Mouse (Mus musculus): ENCODE measurements at regions not wholly inside any gene's neighbourhood (a gene's known extent, or its start where the extent isn't known, plus 50 kb on each side); places are given as distances from the start of the nearest gene placed in this dataset.

GRCm38 (mm10) chr9:94386190-94386589, 151.7 kb downstream of the 1190002N15Rik start:
- in situ Hi-C loops (cut with MboI, MseI), result no loop called here

DNA sequence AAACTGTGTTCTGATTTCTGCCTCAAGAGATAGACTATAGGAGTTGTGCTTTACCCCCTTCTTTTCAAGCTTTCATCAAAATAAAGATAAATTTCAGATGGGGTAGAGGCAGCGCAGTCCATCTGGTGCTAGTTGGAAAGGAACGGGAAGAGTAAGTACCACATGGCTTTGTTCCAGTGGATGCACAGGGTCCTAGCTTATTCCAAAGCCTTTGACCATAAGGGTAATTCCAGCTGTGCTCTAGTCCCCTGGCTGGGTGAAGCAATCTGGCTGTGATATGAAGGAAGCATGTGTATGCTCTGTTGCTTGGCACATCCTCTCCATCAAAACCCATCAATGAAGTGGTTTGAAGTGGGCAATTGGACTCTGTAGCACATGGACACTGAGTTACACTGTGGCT, 155.6 kb downstream of the 1190002N15Rik start:
- in situ Hi-C loops (cut with MboI, MseI), result no loop called here

DNA sequence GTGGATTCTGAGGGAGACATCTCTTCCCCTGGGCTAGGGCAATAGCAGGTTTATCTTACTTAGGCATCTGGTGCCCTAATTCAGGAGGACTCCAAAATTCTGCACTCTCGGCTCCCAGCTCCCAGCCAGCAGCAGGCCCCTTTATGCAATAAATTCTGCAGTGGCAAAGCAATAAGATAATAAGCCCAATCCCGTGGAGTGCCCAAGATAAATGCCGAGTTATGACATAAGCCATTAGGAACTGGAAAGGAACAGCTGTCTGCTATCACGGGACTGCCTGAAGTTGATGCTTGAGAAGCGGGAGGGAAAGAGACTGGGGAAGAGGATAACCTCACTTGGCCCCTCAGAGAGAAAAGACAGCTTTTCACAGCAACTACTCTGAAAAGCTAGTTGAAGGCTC, 159.0 kb downstream of the 1190002N15Rik start:
- in situ Hi-C loops (cut with MboI, MseI), result no loop called here

DNA sequence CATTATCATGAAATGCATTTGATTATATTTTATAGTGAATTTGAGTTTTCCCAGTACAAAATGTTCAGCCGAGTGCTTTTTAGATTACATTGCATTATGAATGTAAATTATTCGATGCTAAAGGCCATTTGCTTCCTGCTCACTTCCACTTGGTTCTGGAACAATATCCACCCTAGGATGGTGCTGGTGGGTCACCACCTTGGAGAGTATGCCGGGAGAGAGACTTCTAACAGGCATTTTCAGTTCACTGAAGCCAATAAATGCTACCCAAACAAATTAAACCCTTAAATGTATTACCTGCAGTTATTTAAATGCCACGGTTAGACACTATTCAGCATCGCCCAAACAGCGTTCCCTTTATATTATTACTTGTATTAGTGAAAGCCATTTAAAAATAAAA, 159.6 kb downstream of the 1190002N15Rik start:
- in situ Hi-C loops (cut with MboI, MseI), result no loop called here

DNA sequence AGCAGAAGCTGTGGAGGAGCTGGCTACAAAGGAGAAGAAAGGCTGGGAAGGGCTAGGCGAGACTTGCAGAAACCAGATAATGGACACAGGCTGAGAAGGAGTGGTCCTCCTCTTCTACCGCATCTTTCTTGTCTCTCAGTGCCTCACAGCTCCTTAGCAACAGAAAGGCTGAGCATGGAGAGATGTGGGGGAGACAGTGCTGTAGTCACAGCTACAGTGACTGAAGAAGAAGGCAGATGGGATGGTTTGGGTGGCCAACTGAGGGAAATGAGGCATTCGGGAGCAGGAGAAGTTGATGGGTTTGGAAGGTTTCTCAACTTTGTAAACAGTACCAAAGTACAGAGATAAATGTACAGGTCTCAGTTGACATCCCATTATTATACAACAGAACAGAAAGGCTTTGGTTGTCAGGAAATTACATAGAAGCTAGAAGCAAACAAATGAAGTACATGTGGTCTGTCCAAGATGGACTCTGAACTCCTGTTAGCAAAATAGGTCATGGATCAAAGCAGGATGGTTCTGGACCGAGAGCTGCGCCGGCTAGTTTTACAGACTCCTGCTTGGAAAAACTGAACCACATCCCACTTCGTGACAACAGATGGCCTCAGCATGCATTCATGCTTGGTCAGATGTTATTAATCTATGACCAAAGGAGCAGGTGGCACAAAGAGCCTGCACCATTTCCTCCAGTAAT, 160.4 kb downstream of the 1190002N15Rik start:
- in situ Hi-C loops (cut with MboI, MseI), result no loop called here

DNA sequence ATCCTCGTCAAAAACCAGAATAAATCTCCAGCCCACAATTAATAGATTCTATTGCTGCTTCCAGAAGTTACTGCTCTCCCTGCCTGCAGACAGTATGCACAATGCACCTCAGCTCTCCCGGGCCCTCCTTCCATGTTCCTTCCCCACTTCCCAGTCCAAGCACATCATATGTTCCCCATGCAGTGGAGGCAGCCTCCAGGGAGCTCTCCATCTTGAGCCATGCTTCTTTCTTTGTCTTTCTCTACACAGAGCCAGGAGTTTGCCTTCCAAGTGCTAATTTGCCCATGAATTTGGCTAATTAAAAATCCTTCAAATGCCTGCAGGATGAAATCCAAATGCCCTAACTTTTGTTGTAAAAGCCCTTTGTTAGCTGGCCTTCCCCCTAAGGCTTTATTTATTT, 166.9 kb downstream of the 1190002N15Rik start:
- in situ Hi-C loops (cut with MboI, MseI), result no loop called here

- in situ Hi-C loops (cut with MboI, MseI), result no loop called here
These were observed 169.5 kb downstream of the 1190002N15Rik start for GRCm38 (mm10) chr9:94368231-94368936.

GRCm38 (mm10) chr9:94361877-94362697, 175.8 kb downstream of the 1190002N15Rik start:
- in situ Hi-C loops (cut with MboI, MseI), result no loop called here

- in situ Hi-C loops (cut with MboI, MseI), result no loop called here
These were observed 176.9 kb downstream of the 1190002N15Rik start for GRCm38 (mm10) chr9:94361011-94361410.

- in situ Hi-C loops (cut with MboI, MseI), result no loop called here
These were observed 179.7 kb downstream of the 1190002N15Rik start for GRCm38 (mm10) chr9:94358150-94358549.

DNA sequence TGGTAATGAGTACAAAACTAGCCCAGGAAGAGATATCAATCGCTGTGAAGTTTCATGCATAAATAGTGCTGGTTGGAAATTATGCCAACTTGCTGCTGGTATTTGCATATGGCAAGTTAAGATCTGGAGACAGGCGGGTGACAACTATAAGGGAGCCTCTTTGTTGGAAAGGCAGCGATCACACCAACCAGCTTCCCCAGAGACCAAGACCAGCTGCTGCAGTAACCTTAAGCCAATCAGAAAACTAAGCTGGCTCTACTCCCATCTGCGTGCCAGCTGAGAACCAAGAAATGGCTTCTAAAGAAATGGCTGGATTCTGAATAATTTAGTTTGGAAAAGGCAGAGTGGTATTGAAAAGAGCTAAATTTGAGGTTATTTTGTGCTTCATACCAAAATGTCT, 195.9 kb downstream of the 1190002N15Rik start:
- in situ Hi-C loops (cut with MboI, MseI), result no loop called here

DNA sequence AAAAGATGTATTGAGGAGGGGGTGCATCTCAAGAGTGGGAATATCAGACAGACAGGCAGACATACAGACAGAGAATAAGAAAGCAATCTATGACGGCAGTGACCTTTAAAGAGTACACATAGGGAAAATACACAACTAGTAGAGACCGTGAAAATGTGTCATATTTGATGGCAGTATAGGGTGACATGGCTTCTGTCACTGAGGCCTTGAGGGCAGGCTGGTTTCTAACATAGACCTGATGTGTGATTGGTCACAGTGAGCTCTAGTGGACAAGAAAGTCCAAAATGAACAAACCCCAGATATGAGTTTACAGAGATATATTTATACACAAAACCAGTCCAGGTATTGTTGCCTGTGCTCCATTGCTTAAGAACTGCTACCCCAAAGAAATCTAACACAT, 196.3 kb downstream of the 1190002N15Rik start:
- in situ Hi-C loops (cut with MboI, MseI), result no loop called here

DNA sequence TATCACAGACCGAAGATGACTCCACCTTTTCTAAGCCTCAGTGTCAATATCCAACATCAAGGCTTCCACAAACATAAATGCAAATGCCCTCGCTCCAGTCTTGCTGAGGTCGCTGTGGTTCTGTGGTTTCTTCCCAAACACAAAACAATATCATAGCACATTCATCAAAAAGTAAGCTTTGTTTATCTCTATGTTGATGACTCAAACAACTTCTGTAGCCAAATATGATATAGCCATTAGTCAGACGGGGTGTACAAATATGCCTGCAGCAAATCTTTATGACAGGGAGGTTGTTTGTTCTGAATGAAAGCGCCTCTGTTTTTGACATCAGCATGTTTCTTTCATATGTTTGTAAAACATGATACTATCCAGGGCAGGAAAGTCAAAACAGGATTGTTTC, 204.4 kb downstream of the 1190002N15Rik start:
- in situ Hi-C loops (cut with MboI, MseI), result no loop called here

GRCm38 (mm10) chr9:94323011-94323410, 214.9 kb downstream of the 1190002N15Rik start:
- in situ Hi-C loops (cut with MboI, MseI), result no loop called here

GRCm38 (mm10) chr9:94302575-94302974, 235.3 kb downstream of the 1190002N15Rik start:
- in situ Hi-C loops (cut with MboI, MseI), result no loop called here

GRCm38 (mm10) chr9:94301896-94302295, 236.0 kb downstream of the 1190002N15Rik start:
- in situ Hi-C loops (cut with MboI, MseI), result no loop called here

- in situ Hi-C loops (cut with MboI, MseI), result no loop called here
These were observed 242.4 kb downstream of the 1190002N15Rik start for GRCm38 (mm10) chr9:94295431-94295830.

DNA sequence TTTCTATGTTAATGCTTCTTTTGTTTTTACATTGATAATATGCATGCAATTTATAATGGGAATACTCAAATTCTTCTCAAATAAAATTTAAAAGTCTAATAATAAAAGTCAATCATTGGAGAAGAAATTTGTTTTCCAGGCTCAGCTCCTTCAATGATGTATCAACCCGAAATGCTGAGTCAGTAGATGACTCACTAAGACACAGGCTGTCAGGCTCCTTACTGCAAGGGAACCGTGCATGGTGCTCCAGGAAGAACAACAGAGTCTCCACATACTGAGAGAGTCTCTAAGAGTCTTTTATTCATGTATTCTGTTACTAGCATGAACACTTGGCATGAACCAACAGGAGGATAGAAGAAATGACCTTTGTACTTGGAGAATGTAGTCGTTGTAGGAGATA, 245.7 kb downstream of the 1190002N15Rik start:
- in situ Hi-C loops (cut with MboI, MseI), result no loop called here

GRCm38 (mm10) chr9:94289546-94289945, 248.3 kb downstream of the 1190002N15Rik start:
- in situ Hi-C loops (cut with MboI, MseI), result no loop called here

DNA sequence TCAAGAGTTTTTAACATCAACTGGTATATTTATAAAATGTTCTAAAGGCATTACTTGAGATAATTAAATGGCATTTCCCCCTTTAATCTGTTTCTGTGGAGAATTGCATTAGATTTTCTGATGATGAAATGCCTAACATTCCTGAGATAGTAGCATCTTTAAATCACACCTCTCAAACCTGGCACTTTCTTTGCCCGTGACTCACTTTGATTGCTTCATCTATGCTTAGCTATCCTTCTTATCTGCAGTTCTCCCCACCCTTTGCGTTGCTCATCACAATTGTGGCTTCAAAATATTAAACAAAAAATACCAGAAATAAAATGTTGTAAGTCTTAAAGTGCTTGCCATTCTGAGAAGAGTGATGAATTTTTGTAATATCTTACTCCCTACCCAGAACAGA, 250.3 kb downstream of the 1190002N15Rik start:
- in situ Hi-C loops (cut with MboI, MseI), result no loop called here

GRCm38 (mm10) chr9:94278657-94279585, 259.0 kb downstream of the 1190002N15Rik start:
- in situ Hi-C loops (cut with MboI, MseI), result loop anchor here in 1 of 2 experiments (10.0 kb wide), 1 partner anchor 446 kb away; no protein-coding TSS in a partner anchor
